Mouse (Mus musculus) myocyte (in vitro differentiated cells): ENCODE results near the gene Hes2.

ENCODE experiments used
- CEBPB ChIP-seq: IDR thresholded peaks from 2 replicates; pipeline ENCODE4 v1.6.1; 2011; ENCODE audit warnings: mild to moderate bottlenecking, moderate library complexity; ENCODE audit not compliant: poor library complexity, insufficient read depth, severe bottlenecking
- E2F4 ChIP-seq: IDR thresholded peaks from one replicate; pipeline ENCODE4 v1.6.1; 2011; ENCODE audit warnings: mild to moderate bottlenecking, control low read depth, moderate library complexity; ENCODE audit not compliant: insufficient read depth
- MAX ChIP-seq: IDR thresholded peaks from one replicate; pipeline ENCODE4 v1.6.1; 2011; ENCODE audit warnings: low read depth, mild to moderate bottlenecking, control low read depth
- MYOD1 ChIP-seq, 3 experiments: IDR thresholded peaks; one replicate each; pipeline ENCODE4 v1.6.1; 2011; ENCODE audit warnings: control low read depth in 2 of 3, low read depth in 2 of 3, mild to moderate bottlenecking in 2 of 3, moderate library complexity in 1 of 3; ENCODE audit not compliant: insufficient read length in 2 of 3, control insufficient read depth in 1 of 3
- MYOG ChIP-seq, 3 experiments: IDR thresholded peaks; one replicate each; pipeline ENCODE4 v1.6.1; 2011; ENCODE audit warnings: control low read depth in 2 of 3, low read depth in 2 of 3, mild to moderate bottlenecking in 2 of 3; ENCODE audit not compliant: insufficient read length in 2 of 3, control insufficient read depth in 1 of 3, insufficient read depth in 1 of 3
- POLR2A ChIP-seq: IDR thresholded peaks from one replicate; pipeline ENCODE4 v1.6.1; 2011; ENCODE audit warnings: low read depth, mild to moderate bottlenecking, control low read depth, moderate library complexity; ENCODE audit not compliant: insufficient read length
- POLR2AphosphoS2 ChIP-seq: IDR thresholded peaks from one replicate; pipeline ENCODE4 v1.6.1; 2011; ENCODE audit warnings: low read depth, control low read depth; ENCODE audit not compliant: insufficient read length
- TCF12 ChIP-seq: IDR thresholded peaks from one replicate; pipeline ENCODE4 v1.6.1; 2011; ENCODE audit warnings: mild to moderate bottlenecking, control low read depth; ENCODE audit not compliant: poor library complexity, insufficient read depth, severe bottlenecking
- USF1 ChIP-seq: IDR thresholded peaks from one replicate; pipeline ENCODE4 v1.6.1; 2011; ENCODE audit warnings: low read depth, mild to moderate bottlenecking, control low read depth, moderate library complexity

- TF ChIP-seq CEBPB: no peak
- no peak for TF ChIP-seq TCF12
- TF ChIP-seq MYOG (IDR thresholded peaks at IDR 0.05; ENCODE audit: control insufficient read depth in 1 of 3, insufficient read depth in 1 of 3, insufficient read length in 2 of 3, low read depth in 2 of 3): no peak
- TF ChIP-seq POLR2A: no peak
- TF ChIP-seq E2F4: no peak
- no peak for TF ChIP-seq MYOD1 (IDR thresholded peaks at IDR 0.05; ENCODE audit: control insufficient read depth in 1 of 3, insufficient read length in 2 of 3, low read depth in 2 of 3)
- no peak for TF ChIP-seq MAX
- TF ChIP-seq USF1: no peak
- TF ChIP-seq POLR2AphosphoS2: no peak
Measured at GRCm38 (mm10) chr4:152136112-152136875, 22.4 kb upstream of the Hes2 start.
